Mouse (Mus musculus) midbrain, embryonic 13.5 days (tissue): ENCODE measurements at regions not wholly inside any gene's neighbourhood (a gene's known extent, or its start where the extent isn't known, plus 50 kb on each side); places are given as distances from the start of the nearest gene placed in this dataset.

Experiments
- ATAC-seq: fragments of 200-750 bp; cut with Nextera tagmentation; 2 replicates; pipeline ENCODE4 v1.8.0; 2017; ENCODE audit warnings: mild to moderate bottlenecking, moderate TSS enrichment, moderate library complexity
- H3K27ac ChIP-seq: fragments of 300-500 bp; sonication (generic); 2 replicates; pipeline ENCODE4 v1.5.1; 2015; ENCODE audit warnings: inconsistent platforms, mild to moderate bottlenecking, moderate library complexity
- H3K27me3 ChIP-seq: fragments of 300-500 bp; sonication (generic); 2 replicates; pipeline ENCODE4 v1.6.1; 2015; ENCODE audit warnings: mild to moderate bottlenecking, inconsistent platforms
- H3K36me3 ChIP-seq: fragments of 300-500 bp; sonication (generic); 2 replicates; pipeline ENCODE4 v1.6.1; 2015; ENCODE audit warnings: mild to moderate bottlenecking, inconsistent platforms
- H3K4me1 ChIP-seq: fragments of 300-500 bp; sonication (generic); replicated peaks from 2 replicates; pipeline ENCODE4 v1.6.1; 2015; ENCODE audit warnings: inconsistent platforms
- H3K4me2 ChIP-seq: fragments of 300-500 bp; sonication (generic); replicated peaks from 2 replicates; pipeline ENCODE4 v1.6.1; 2015; ENCODE audit warnings: moderate library complexity, mild to moderate bottlenecking, inconsistent platforms
- H3K4me3 ChIP-seq: fragments of 300-500 bp; sonication (generic); replicated peaks from 2 replicates; pipeline ENCODE4 v1.5.1; 2015; ENCODE audit warnings: mild to moderate bottlenecking, inconsistent platforms
- H3K9ac ChIP-seq: fragments of 300-500 bp; sonication (generic); replicated peaks from 2 replicates; pipeline ENCODE4 v1.6.1; 2015; ENCODE audit warnings: mild to moderate bottlenecking, inconsistent platforms
- H3K9me3 ChIP-seq: fragments of 300-500 bp; sonication (generic); 2 replicates; pipeline ENCODE4 v1.6.1; 2016; ENCODE audit warnings: mild to moderate bottlenecking, inconsistent platforms
- WGBS: fragments of 180-500 bp; shearing (Covaris S2); methylation state at CpG from one replicate; pipeline ENCODE4 v1.1.7; 2015; 5-methylcytosine and 5-hydroxymethylcytosine counted together

- WGBS = 69% methylated on average over 3 of the region's 3 CpGs
- Histone ChIP-seq H3K27ac (no peak overlapping the region), H3K27me3 (no peaks in the 10 kb centered on the region), H3K4me3 (no peak overlapping the region), H3K4me1 (no peaks in the 10 kb centered on the region), H3K9me3 (no peaks in the 10 kb centered on the region), H3K36me3 (no peaks in the 10 kb centered on the region), H3K4me2 (no peak overlapping the region), H3K9ac (no peak overlapping the region)
- no peak for ATAC-seq
These were observed 52.7 kb upstream of the Wscd1 start for GRCm38 (mm10) chr11:71697017-71697416.

GRCm38 (mm10) chr11:71698836-71699235 lies 50.9 kb upstream of the Wscd1 start:
- Histone ChIP-seq H3K4me2 (no peak overlapping the region), H3K9ac (no peak overlapping the region), H3K9me3 (no peaks in the 10 kb centered on the region), H3K4me1 (no peaks in the 10 kb centered on the region), H3K27ac (no peak overlapping the region), H3K36me3 (no peaks in the 10 kb centered on the region), H3K4me3 (no peak overlapping the region), H3K27me3 (no peaks in the 10 kb centered on the region)
- ATAC-seq = no peak
- 89% methylated on average over 4 of the region's 4 CpGs for WGBS
